Mouse (Mus musculus): ENCODE measurements around the gene Fbxo11. TPM values are rescaled to one million over a fixed set of nuclear protein-coding genes. Genes with fewer than 3 reads are reported as not detected.

Gene Fbxo11
- polyA plus RNA-seq, 1 experiment from 2014 or later = 8.5 TPM

DNA sequence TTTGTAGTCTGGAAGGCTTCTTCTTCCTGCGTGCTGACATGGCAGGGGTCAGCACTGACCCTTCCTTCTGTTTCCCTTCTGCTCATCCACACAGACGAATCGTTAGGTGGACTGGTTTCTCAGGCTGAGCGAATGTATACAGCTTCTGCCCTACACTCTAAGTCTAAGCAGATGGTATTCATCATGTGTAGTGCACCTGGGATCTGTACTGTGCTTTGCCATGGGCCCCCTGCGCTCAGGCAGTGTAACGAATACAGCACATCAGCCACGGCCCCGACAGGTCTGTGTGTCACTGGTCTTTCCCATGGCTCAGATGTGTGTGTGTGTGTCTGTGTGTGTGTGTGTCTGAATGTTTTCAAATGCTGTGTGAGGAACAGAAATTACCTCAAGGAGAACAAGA, 58.1 kb downstream of the Fbxo11 start:
- peaks cover 50% of the 10 kb centered on the region for H3K36me3 ChIP-seq (ENCODE audit: control insufficient read depth, insufficient read depth)

DNA sequence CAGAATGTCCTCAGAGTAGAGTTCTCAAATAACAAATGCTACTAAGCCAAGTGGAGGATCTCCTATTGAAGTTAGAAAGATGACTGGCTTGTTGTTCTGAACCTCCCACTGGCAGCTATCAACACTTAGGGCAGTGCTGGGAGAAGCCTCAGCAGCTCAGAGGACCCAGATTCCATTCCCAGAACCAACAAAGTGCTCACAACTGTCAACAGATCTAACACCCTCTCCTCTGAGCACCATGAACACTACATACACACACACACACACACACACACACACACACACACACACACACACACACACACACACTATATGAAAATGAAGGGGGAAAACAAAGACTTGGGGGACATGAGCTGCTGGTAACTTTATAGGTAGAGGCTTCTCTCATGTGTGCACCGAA, 60.2 kb downstream of the Fbxo11 start:
- WGBS = 95% methylated on average over 1 of the region's 1 CpGs
- H3K4me1 ChIP-seq (replicated peaks; ENCODE audit: control insufficient read depth, insufficient read depth, low read length) = no peaks in the 10 kb centered on the region
- H3K4me3 ChIP-seq (ENCODE audit: low read depth, low read length) = no peak overlapping the region
- H3K4me2 ChIP-seq (replicated peaks; ENCODE audit: low read depth) = no peak overlapping the region
- TF ChIP-seq CTCF (IDR thresholded peaks at IDR 0.05; ENCODE audit: low read depth) = no peak
- no peaks in the 10 kb centered on the region for H3K9me3 ChIP-seq (ENCODE audit: control insufficient read depth)
- H3K27ac ChIP-seq (ENCODE audit: low read depth, low read length) = no peak overlapping the region
- no peaks in the 10 kb centered on the region for H3K27me3 ChIP-seq (replicated peaks; ENCODE audit: control insufficient read depth, insufficient read depth, low read length)
- H3K36me3 ChIP-seq (ENCODE audit: control insufficient read depth, insufficient read depth) = peaks cover 48% of the 10 kb centered on the region
- H3K9ac ChIP-seq (ENCODE audit: low read depth, low read length) = no peak overlapping the region
- ATAC-seq = no peak

More for the DNA sequence above, 58.1 kb downstream of the Fbxo11 start:
- H3K9ac ChIP-seq (ENCODE audit: low read depth, low read length) = no peak overlapping the region
- H3K27ac ChIP-seq (ENCODE audit: low read depth, low read length) = no peak overlapping the region
- no peak overlapping the region for H3K4me3 ChIP-seq (ENCODE audit: low read depth, low read length)
- H3K4me1 ChIP-seq (replicated peaks; ENCODE audit: control insufficient read depth, insufficient read depth, low read length) = no peaks in the 10 kb centered on the region
- H3K4me2 ChIP-seq (replicated peaks; ENCODE audit: low read depth) = no peak overlapping the region
- no peaks in the 10 kb centered on the region for H3K9me3 ChIP-seq (ENCODE audit: control insufficient read depth)
- no peaks in the 10 kb centered on the region for H3K27me3 ChIP-seq (replicated peaks; ENCODE audit: control insufficient read depth, insufficient read depth, low read length)
- no peak for TF ChIP-seq CTCF (IDR thresholded peaks at IDR 0.05; ENCODE audit: low read depth)
- WGBS = 74% methylated on average over 8 of the region's 8 CpGs
- no peak for ATAC-seq

DNA sequence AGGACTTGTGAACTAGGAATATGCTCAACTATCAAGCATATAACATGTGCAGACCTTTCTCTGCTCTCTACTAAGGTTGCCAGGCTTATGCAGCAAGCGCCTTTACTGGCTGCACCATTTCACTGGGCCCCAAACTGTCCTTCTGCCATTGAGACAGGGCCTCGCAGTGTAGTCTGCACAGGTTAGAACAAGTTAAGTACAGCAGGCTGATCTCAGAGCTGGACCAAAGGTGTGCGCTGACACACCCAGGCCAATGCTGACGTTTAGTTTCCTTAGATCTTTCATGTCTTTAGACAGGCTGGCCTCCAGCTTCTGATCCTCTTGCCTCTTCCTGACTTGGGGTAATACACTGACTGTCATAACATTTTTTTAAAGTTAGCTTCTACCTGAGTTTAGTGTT, 67.3 kb downstream of the Fbxo11 start:
- WGBS = 63% methylated on average over 4 of the region's 4 CpGs
- no peaks in the 10 kb centered on the region for H3K9me3 ChIP-seq (ENCODE audit: control insufficient read depth)
- H3K36me3 ChIP-seq (ENCODE audit: control insufficient read depth, insufficient read depth) = peaks cover 64% of the 10 kb centered on the region
- no peak overlapping the region for H3K4me3 ChIP-seq (ENCODE audit: low read depth, low read length)
- peak; percentile 71 for ATAC-seq
- H3K4me1 ChIP-seq (replicated peaks; ENCODE audit: control insufficient read depth, insufficient read depth, low read length) = no peaks in the 10 kb centered on the region
- H3K4me2 ChIP-seq (replicated peaks; ENCODE audit: low read depth) = no peak overlapping the region
- H3K27me3 ChIP-seq (replicated peaks; ENCODE audit: control insufficient read depth, insufficient read depth, low read length) = no peaks in the 10 kb centered on the region
- H3K27ac ChIP-seq (ENCODE audit: low read depth, low read length) = peak overlapping the region; percentile 77
- no peak overlapping the region for H3K9ac ChIP-seq (ENCODE audit: low read depth, low read length)
- TF ChIP-seq CTCF (IDR thresholded peaks at IDR 0.05; ENCODE audit: low read depth) = no peak

DNA sequence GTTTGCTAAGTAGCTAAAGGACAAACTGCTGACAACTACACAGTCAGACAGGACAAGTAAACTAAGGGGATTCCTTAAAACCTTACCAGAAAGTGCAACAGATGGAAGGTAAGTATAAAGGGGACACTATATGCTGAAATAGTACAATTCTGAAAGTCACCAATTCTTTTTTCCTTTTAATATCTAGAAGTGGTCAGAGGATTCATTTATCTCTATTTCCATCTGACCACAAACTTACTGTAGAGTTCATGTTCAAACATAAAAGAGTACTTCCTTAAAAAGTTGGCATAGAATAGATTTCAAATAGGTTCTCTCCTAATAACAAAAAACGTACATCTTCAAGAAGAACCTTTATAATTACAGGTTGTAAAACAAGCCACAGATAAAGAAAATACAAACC, 71.8 kb downstream of the Fbxo11 start:
- no peak for TF ChIP-seq CTCF (IDR thresholded peaks at IDR 0.05; ENCODE audit: low read depth)
- no peaks in the 10 kb centered on the region for H3K27me3 ChIP-seq (replicated peaks; ENCODE audit: control insufficient read depth, insufficient read depth, low read length)
- no peak for ATAC-seq
- H3K27ac ChIP-seq (ENCODE audit: low read depth, low read length) = no peak overlapping the region
- 64% methylated on average over 1 of the region's 1 CpGs for WGBS
- H3K4me1 ChIP-seq (replicated peaks; ENCODE audit: control insufficient read depth, insufficient read depth, low read length) = no peaks in the 10 kb centered on the region
- H3K9ac ChIP-seq (ENCODE audit: low read depth, low read length) = no peak overlapping the region
- no peak overlapping the region for H3K4me2 ChIP-seq (replicated peaks; ENCODE audit: low read depth)
- no peak overlapping the region for H3K4me3 ChIP-seq (ENCODE audit: low read depth, low read length)
- H3K36me3 ChIP-seq (ENCODE audit: control insufficient read depth, insufficient read depth) = peaks cover 67% of the 10 kb centered on the region
- no peaks in the 10 kb centered on the region for H3K9me3 ChIP-seq (ENCODE audit: control insufficient read depth)

DNA sequence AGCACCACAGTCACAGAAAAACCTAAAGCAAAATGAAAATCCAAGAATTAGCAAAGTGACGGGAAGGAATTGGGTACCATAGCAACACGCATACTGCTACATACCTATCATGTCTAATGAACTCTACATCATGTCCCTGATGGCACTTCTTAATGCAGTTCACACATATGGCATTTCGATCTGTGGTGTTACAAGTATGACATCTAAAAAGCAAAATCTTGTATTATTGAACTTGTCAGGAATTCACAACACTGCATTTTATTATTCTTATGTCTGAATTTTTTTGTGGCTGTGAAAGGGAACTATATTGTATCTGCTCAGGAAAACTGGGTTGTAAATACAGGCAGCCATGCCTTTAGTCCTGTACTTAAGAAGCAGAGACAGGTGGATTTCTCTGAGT, 72.9 kb downstream of the Fbxo11 start:
- peaks cover 75% of the 10 kb centered on the region for H3K36me3 ChIP-seq (ENCODE audit: control insufficient read depth, insufficient read depth)
- H3K4me2 ChIP-seq (replicated peaks; ENCODE audit: low read depth) = no peak overlapping the region
- no peak overlapping the region for H3K9ac ChIP-seq (ENCODE audit: low read depth, low read length)

DNA sequence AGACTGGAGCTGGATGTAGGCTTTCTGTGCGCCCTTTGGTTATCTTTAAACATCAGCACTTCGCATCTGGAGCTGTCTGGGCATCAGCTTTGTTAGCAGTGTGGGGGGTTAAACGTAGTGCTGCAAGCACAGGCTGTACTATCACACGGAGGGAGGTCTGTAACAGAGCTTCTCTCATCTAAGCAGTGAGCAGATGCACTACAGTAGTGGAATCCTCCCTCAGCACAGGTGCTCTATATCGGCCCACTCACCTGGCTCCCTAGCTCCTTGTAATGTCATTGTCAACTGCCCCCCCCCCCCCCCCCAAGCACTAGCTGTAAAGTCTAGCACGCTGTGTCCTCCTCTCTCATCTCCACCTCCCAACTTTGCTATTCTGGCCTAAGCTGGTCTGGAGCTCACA, 77.6 kb downstream of the Fbxo11 start:
- H3K4me3 ChIP-seq (ENCODE audit: low read depth, low read length) = no peak overlapping the region
- H3K27ac ChIP-seq (ENCODE audit: low read depth, low read length) = no peak overlapping the region; the same call in 1 of the 2 replicates
- WGBS = 66% methylated on average over 6 of the region's 6 CpGs
- no peaks in the 10 kb centered on the region for H3K9me3 ChIP-seq (ENCODE audit: control insufficient read depth)
- no peak overlapping the region for H3K9ac ChIP-seq (ENCODE audit: low read depth, low read length)
- ATAC-seq = no peak
- no peak for TF ChIP-seq CTCF (IDR thresholded peaks at IDR 0.05; ENCODE audit: low read depth)
- H3K4me1 ChIP-seq (replicated peaks; ENCODE audit: control insufficient read depth, insufficient read depth, low read length) = no peaks in the 10 kb centered on the region
- peaks cover 60% of the 10 kb centered on the region for H3K36me3 ChIP-seq (ENCODE audit: control insufficient read depth, insufficient read depth)
- no peaks in the 10 kb centered on the region for H3K27me3 ChIP-seq (replicated peaks; ENCODE audit: control insufficient read depth, insufficient read depth, low read length)
- no peak overlapping the region for H3K4me2 ChIP-seq (replicated peaks; ENCODE audit: low read depth)

More for the DNA sequence above, 72.9 kb downstream of the Fbxo11 start:
- no peak for ATAC-seq
- Histone ChIP-seq H3K27me3 (replicated peaks; ENCODE audit: control insufficient read depth, insufficient read depth, low read length) (no peaks in the 10 kb centered on the region), H3K27ac (ENCODE audit: low read depth, low read length) (no peak overlapping the region; the same call in 1 of the 2 replicates), H3K9me3 (ENCODE audit: control insufficient read depth) (no peaks in the 10 kb centered on the region), H3K4me3 (ENCODE audit: low read depth, low read length) (no peak overlapping the region), H3K4me1 (replicated peaks; ENCODE audit: control insufficient read depth, insufficient read depth, low read length) (no peaks in the 10 kb centered on the region)
- WGBS = 89% methylated on average over 3 of the region's 3 CpGs
- TF ChIP-seq CTCF (IDR thresholded peaks at IDR 0.05; ENCODE audit: low read depth) = no peak

DNA sequence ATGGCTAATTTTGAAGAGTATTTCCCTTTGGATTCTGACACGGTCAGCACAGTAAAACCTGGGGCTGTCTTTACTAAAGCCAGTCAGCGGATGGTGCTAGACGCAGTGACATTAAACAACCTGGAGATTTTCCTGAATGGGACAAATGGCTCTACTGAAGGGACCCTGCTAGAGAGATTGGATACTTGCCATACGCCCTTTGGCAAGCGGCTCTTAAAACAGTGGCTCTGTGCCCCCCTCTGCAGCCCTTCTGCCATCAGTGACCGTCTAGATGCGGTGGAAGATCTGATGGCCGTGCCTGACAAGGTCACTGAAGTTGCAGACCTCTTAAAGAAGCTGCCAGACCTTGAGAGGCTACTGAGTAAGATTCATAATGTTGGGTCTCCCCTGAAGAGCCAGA, 79.2 kb downstream of the Fbxo11 start:
- Histone ChIP-seq H3K4me1 (replicated peaks; ENCODE audit: control insufficient read depth, insufficient read depth, low read length) (no peaks in the 10 kb centered on the region), H3K4me3 (ENCODE audit: low read depth, low read length) (no peak overlapping the region), H3K9ac (ENCODE audit: low read depth, low read length) (no peak overlapping the region), H3K4me2 (replicated peaks; ENCODE audit: low read depth) (no peak overlapping the region), H3K27me3 (replicated peaks; ENCODE audit: control insufficient read depth, insufficient read depth, low read length) (no peaks in the 10 kb centered on the region), H3K9me3 (ENCODE audit: control insufficient read depth) (no peaks in the 10 kb centered on the region), H3K36me3 (ENCODE audit: control insufficient read depth, insufficient read depth) (peaks cover 44% of the 10 kb centered on the region), H3K27ac (ENCODE audit: low read depth, low read length) (no peak overlapping the region)
- WGBS = 88% methylated on average over 8 of the region's 8 CpGs
- ATAC-seq = no peak
- no peak for TF ChIP-seq CTCF (IDR thresholded peaks at IDR 0.05; ENCODE audit: low read depth)
